Mouse (Mus musculus): Measurements from ENCODE around the gene Zfp800. TPM values are rescaled to one million over a fixed set of nuclear protein-coding genes. Genes with fewer than 3 reads are reported as not detected.

Zfp800 gene
- polyA plus RNA-seq, 1 experiment from 2014 or later: 21.7 TPM

DNA sequence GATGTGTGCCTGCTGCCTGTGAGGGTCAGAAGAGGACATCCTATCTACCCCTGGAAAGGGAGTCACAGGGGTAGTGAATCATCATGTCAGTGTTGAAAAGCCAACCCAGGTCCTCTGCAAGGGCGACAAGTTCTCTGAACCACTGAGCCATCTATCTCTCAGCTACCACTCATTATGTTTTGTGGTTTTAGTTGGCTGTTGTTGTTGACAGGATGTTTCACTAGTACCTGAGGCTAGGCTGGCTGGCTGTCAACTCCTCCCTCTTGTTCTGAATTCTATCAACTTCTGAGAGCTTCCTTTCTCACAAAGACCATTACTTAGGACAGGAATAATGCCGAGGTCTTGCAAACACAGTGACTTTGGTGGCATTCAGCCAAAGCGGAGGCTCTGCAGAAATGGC lies 12.6 kb downstream of the Zfp800 start:
- H3K27me3 ChIP-seq: no peaks in the 10 kb centered on the region
- no peaks in the 10 kb centered on the region for H3K4me1 ChIP-seq
- no peaks in the 10 kb centered on the region for H3K36me3 ChIP-seq
- no peak for ATAC-seq (ENCODE audit: low FRiP score)
- H3K4me2 ChIP-seq (replicated peaks): no peak overlapping the region
- WGBS: 89% methylated on average over 3 of the region's 3 CpGs
- no peak overlapping the region for H3K9ac ChIP-seq
- H3K4me3 ChIP-seq: no peak overlapping the region
- no peak overlapping the region for H3K27ac ChIP-seq
- H3K9me3 ChIP-seq (replicated peaks): no peaks in the 10 kb centered on the region

DNA sequence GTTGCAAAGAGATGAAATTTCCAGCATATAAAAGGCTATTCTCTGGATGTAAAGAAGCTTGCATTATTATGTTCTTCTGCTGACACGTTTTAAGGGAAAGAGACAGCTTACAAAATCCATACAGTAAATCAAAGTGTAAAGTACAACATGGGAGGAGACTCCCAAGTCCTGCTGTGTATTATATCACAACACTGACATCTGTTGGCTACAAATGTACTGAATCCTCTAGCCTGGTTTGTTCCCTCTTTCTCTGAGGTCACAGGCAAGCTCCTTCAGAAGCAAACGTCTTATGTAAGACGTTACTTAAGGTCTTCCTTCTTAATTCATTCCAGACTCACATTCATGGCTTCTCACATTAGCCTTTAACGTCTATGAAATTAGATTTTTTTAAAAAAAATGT lies 15.8 kb downstream of the Zfp800 start:
- H3K4me2 ChIP-seq (replicated peaks): no peak overlapping the region
- 67% methylated on average over 4 of the region's 4 CpGs for WGBS
- H3K27ac ChIP-seq: no peak overlapping the region
- no peak overlapping the region for H3K9ac ChIP-seq
- no peaks in the 10 kb centered on the region for H3K36me3 ChIP-seq
- no peak for ATAC-seq (ENCODE audit: low FRiP score)
- H3K27me3 ChIP-seq: no peaks in the 10 kb centered on the region
- no peaks in the 10 kb centered on the region for H3K9me3 ChIP-seq (replicated peaks)
- no peaks in the 10 kb centered on the region for H3K4me1 ChIP-seq
- H3K4me3 ChIP-seq: no peak overlapping the region

DNA sequence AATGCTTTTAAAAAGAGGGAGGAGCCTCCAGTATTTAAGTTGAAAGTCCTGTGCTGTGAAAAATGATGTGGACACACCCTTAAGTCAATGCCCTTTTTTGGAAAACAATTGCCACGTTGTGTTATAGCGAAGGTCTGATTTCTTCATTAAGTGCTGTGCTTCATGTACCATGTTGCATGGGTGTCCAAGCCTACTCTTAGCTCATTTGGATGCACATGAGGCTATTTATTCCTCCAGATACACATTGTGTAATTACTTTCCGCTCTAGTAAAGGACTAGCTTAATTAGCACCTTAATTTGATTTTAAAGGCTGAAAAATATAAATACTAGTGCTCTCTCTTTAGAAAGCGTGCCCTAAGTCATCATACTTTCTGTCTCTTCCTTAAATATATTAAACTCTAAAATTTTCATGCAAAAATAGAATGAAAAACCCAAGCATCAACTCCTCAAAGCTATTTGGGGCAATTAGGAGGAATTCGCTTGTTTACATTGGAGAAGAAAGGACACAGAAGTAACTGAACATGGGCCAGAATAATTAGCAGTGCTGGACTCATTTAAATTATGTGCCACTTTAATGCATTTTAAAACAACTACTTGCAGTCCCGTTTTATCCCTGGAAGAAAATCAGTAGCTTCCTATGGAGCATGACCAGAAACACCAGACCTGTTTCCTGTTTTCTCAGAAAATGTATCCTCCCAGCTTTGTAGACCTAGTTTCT lies 27.7 kb downstream of the Zfp800 start:
- no peak overlapping the region for H3K27ac ChIP-seq
- H3K36me3 ChIP-seq: no peaks in the 10 kb centered on the region
- no peaks in the 10 kb centered on the region for H3K9me3 ChIP-seq (replicated peaks)
- no peak overlapping the region for H3K9ac ChIP-seq
- no peak overlapping the region for H3K4me2 ChIP-seq (replicated peaks)
- ATAC-seq (ENCODE audit: low FRiP score): no peak
- H3K27me3 ChIP-seq: no peaks in the 10 kb centered on the region
- H3K4me1 ChIP-seq: no peaks in the 10 kb centered on the region
- 82% methylated on average over 6 of the region's 6 CpGs for WGBS
- H3K4me3 ChIP-seq: no peak overlapping the region

DNA sequence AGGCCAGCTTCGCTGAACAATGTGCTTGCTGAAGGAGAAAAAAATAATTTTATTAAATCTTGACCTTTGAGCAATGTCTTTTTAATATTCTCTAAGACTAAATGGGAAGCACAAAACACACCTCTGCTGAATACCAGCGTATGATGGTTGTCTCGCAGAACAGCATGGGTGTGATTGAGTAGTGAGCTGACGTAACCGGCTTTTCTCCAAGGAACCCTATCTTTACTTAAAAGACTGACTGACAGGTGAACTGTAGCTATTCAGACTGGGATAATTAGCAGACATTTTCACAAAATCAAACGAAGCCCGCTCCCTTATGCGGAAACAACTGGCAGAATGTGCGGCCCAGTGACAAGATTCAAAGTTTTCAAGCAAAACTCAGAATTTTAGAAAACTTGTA lies 30.2 kb downstream of the Zfp800 start:
- 90% methylated on average over 9 of the region's 9 CpGs for WGBS
- no peak overlapping the region for H3K27ac ChIP-seq
- no peak for ATAC-seq (ENCODE audit: low FRiP score)
- H3K9ac ChIP-seq: no peak overlapping the region
- H3K9me3 ChIP-seq (replicated peaks): no peaks in the 10 kb centered on the region
- no peaks in the 10 kb centered on the region for H3K36me3 ChIP-seq
- no peaks in the 10 kb centered on the region for H3K27me3 ChIP-seq
- no peak overlapping the region for H3K4me2 ChIP-seq (replicated peaks)
- H3K4me1 ChIP-seq: no peaks in the 10 kb centered on the region
- H3K4me3 ChIP-seq: no peak overlapping the region

DNA sequence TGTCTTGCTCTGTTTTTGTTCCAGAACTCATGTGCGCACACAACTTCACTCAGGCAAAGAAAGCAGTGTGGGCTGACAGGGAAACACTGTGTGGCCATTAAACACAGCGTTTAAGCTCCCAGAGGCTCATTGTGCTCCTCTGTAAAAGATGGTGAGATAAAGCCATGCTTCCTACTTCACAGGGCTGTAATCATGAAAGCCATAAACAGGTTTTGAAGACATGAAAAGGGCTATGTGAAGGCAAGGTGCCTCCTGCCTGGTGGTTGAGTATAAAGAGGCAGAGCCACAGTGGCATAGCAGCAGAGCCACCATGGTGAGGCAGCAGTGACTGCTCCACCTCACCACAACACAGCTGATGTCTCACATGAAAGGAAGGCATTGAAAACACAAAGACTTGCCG lies 46.7 kb downstream of the Zfp800 start:
- Histone ChIP-seq H3K36me3 (no peaks in the 10 kb centered on the region), H3K4me2 (replicated peaks) (no peak overlapping the region), H3K27me3 (no peaks in the 10 kb centered on the region), H3K4me3 (no peak overlapping the region), H3K9me3 (replicated peaks) (no peaks in the 10 kb centered on the region), H3K4me1 (no peaks in the 10 kb centered on the region), H3K9ac (no peak overlapping the region), H3K27ac (no peak overlapping the region)
- 76% methylated on average over 3 of the region's 3 CpGs for WGBS
- no peak for ATAC-seq (ENCODE audit: low FRiP score)

DNA sequence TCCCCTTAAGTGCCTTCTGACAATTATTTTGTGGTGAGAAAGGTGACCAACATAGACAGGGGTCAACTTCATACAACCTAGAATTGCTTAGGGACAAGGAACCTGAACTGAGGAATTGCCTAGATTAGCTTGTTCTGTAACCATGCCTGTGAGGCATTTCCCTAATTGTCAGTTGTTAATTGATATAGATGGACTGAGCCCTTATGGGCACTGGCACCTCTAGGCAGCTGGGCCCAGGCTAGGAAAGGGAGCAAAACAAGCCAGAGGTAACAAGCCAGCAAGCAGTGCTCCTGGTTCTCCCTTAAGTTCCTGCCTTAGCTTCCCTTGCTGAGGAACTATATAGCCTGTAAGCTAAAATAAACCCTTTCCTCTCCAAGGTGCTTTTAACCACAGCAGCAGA lies 52.1 kb downstream of the Zfp800 start:
- no peak overlapping the region for H3K9ac ChIP-seq
- no peak overlapping the region for H3K4me3 ChIP-seq
- no peak overlapping the region for H3K4me2 ChIP-seq (replicated peaks)
- peak; percentile 66 for ATAC-seq (ENCODE audit: low FRiP score)
- no peaks in the 10 kb centered on the region for H3K9me3 ChIP-seq (replicated peaks)
- H3K27ac ChIP-seq: no peak overlapping the region
- H3K4me1 ChIP-seq: no peaks in the 10 kb centered on the region
- H3K36me3 ChIP-seq: no peaks in the 10 kb centered on the region
- H3K27me3 ChIP-seq: no peaks in the 10 kb centered on the region

DNA sequence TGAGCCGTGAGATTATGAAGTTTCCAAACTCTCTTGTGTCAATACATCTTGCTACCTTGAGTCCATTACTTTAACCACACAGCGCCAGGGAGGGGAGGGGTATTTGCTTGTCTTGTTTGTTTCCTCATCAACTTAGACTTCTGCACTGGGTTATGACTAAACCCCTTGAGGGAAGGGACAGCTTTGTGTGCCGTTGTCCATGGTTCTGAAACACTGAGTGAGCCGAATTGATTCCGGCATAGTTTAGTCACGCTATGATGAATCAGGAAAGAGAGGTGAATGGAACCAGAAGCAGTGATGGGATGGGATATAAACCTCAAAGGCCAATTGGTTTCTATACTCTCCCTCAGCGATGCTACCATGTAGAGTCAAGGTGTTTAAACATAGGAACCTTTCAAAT lies 52.6 kb downstream of the Zfp800 start:
- no peak overlapping the region for H3K4me3 ChIP-seq
- 49% methylated on average over 7 of the region's 7 CpGs for WGBS
- no peak overlapping the region for H3K9ac ChIP-seq
- no peak overlapping the region for H3K27ac ChIP-seq
- H3K9me3 ChIP-seq (replicated peaks): no peaks in the 10 kb centered on the region
- H3K36me3 ChIP-seq: no peaks in the 10 kb centered on the region
- no peaks in the 10 kb centered on the region for H3K4me1 ChIP-seq
- no peak overlapping the region for H3K4me2 ChIP-seq (replicated peaks)
- H3K27me3 ChIP-seq: no peaks in the 10 kb centered on the region
- peak; percentile 80 for ATAC-seq (ENCODE audit: low FRiP score)

DNA sequence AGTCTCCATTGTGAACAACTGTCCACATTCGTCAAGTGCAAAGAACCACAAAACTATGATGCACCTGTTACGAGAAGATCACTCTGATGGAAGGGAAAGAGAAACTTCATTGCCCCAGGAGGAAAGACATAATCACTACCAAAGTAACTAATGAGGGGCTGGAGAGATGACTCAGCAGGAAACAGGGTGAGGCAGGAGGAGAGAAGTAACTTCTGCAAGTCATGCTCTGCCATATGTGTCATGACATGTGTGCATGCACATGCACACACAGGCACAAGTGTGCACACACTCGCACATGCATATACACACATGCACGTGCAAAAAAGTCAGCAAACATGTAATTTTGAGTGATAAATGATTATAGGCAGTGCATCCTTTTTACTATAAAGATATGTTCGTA lies 54.9 kb downstream of the Zfp800 start:
- Histone ChIP-seq H3K9ac (no peak overlapping the region), H3K9me3 (replicated peaks) (no peaks in the 10 kb centered on the region), H3K4me1 (no peaks in the 10 kb centered on the region), H3K27ac (no peak overlapping the region), H3K4me3 (no peak overlapping the region), H3K36me3 (no peaks in the 10 kb centered on the region), H3K4me2 (replicated peaks) (no peak overlapping the region), H3K27me3 (no peaks in the 10 kb centered on the region)
- no peak for ATAC-seq (ENCODE audit: low FRiP score)
- WGBS: 82% methylated on average over 5 of the region's 5 CpGs

DNA sequence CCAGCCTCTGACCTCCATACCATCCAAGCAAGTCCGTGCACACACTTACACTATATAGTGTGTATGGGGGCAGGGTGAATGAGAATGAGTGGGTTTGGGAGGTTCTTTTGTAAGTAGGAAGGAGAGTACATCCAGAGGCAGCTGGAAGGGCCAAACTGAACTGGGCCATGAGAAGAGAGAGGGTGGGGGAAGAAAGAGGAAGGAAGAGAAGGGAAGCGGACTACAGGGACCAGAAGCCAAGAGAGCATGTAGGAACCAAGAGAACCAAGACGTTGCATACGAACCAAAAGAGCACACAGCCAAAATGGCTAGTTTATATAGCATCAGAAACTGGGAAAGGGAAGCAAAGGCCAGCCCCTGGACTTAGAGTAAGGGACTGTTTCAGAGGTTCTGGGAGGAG lies 56.6 kb downstream of the Zfp800 start:
- Histone ChIP-seq H3K9me3 (replicated peaks) (no peaks in the 10 kb centered on the region), H3K4me3 (no peak overlapping the region), H3K9ac (no peak overlapping the region), H3K27ac (no peak overlapping the region), H3K4me2 (replicated peaks) (no peak overlapping the region), H3K4me1 (no peaks in the 10 kb centered on the region), H3K27me3 (no peaks in the 10 kb centered on the region), H3K36me3 (no peaks in the 10 kb centered on the region)
- no peak for ATAC-seq (ENCODE audit: low FRiP score)
- WGBS: 91% methylated on average over 4 of the region's 4 CpGs

DNA sequence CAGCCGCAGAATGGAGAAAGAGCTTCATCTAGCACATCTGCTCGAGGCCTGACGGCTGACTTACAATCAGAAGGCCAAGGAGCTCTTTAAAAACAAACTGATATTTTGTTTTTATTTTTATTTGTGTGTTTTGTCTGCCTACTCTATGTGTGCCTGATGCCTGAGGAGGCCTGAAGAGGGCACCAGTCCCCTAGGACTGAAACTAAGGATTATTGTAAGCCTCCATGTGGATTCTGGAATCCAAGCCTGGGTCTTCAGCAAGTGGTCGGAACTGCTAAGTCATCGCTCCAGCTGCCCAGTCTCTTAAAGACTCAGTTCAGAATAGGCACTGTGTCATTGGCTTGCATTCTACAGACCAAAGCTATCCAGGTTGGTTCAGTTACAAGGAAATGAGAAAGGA lies 58.4 kb downstream of the Zfp800 start:
- no peak for ATAC-seq (ENCODE audit: low FRiP score)
- no peak overlapping the region for H3K4me2 ChIP-seq (replicated peaks)
- no peaks in the 10 kb centered on the region for H3K27me3 ChIP-seq
- H3K9ac ChIP-seq: no peak overlapping the region
- 90% methylated on average over 5 of the region's 5 CpGs for WGBS
- no peaks in the 10 kb centered on the region for H3K9me3 ChIP-seq (replicated peaks)
- H3K4me3 ChIP-seq: no peak overlapping the region
- H3K36me3 ChIP-seq: no peaks in the 10 kb centered on the region
- no peaks in the 10 kb centered on the region for H3K4me1 ChIP-seq
- no peak overlapping the region for H3K27ac ChIP-seq

DNA sequence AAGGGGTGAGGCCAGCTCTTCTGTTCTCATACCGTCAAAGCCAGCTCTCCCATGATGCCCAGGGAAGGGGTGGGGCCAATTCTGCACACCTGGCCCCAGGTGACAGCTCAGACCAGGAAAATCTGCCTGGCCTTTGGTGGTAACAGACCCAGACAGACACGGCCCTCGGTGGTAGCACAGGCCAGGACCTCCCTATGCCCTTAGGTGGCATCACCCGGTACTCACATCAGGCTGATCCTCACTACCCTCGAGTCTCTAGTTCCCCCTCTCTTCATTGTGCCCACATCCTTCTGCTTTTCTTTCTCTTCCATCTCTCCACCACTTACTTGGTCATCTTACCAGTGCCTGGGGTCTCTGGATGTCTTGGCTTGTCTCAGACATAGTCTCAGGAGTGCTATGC lies 64.1 kb downstream of the Zfp800 start:
- ATAC-seq (ENCODE audit: low FRiP score): no peak
- Histone ChIP-seq H3K36me3 (no peaks in the 10 kb centered on the region), H3K4me2 (replicated peaks) (no peak overlapping the region), H3K4me3 (no peak overlapping the region), H3K27me3 (no peaks in the 10 kb centered on the region), H3K9ac (no peak overlapping the region), H3K9me3 (replicated peaks) (no peaks in the 10 kb centered on the region), H3K4me1 (peaks cover 5% of the 10 kb centered on the region; the same call in 1 of the 2 replicates), H3K27ac (no peak overlapping the region)
- WGBS: 85% methylated on average over 5 of the region's 5 CpGs

DNA sequence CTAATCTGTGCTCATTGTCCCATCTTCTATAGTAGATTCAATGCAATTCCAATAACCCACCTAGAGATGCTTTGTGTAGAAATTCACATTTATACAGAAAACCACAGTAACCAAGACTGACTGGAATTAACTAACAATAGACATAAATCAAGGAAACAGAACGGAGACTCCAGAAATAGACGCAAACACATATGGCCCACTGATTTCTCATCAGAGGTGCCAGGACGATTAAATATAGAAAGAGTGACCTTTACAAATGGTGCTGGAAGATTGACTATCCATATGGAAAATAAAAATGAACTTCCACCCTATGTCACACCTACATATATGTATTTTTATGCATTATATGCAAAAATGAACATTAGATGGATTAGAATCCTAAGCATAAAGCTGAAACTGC lies 65.3 kb downstream of the Zfp800 start:
- Histone ChIP-seq H3K36me3 (no peaks in the 10 kb centered on the region), H3K27ac (no peak overlapping the region), H3K4me1 (peaks cover 8% of the 10 kb centered on the region; the same call in 1 of the 2 replicates), H3K27me3 (no peaks in the 10 kb centered on the region), H3K4me2 (replicated peaks) (no peak overlapping the region), H3K9ac (no peak overlapping the region), H3K9me3 (replicated peaks) (no peaks in the 10 kb centered on the region), H3K4me3 (no peak overlapping the region)
- no peak for ATAC-seq (ENCODE audit: low FRiP score)
- 93% methylated on average over 3 of the region's 3 CpGs for WGBS

DNA sequence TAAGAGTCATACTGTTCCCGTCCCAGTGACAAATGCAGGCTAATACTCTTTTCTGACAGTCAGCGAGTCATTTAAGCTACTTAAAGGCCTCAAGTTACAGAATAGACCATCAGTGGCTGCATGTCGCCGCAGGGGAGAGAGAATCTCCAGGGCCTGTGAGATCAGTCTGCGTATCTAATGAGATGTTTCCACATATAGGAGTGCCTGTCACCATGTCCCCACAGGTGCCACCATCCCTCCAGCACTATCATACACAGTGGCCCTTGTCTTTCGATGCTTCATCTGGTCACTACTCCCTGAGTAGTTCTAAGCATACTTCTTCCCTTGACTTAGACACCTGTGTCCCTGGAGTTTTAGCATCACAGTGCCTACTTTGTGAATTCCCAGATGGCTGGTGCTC lies 68.0 kb downstream of the Zfp800 start:
- no peak overlapping the region for H3K9ac ChIP-seq
- H3K36me3 ChIP-seq: no peaks in the 10 kb centered on the region
- H3K4me1 ChIP-seq: peaks cover 8% of the 10 kb centered on the region; the same call in 1 of the 2 replicates
- ATAC-seq (ENCODE audit: low FRiP score): no peak; the same call in 1 of the 2 replicates
- H3K9me3 ChIP-seq (replicated peaks): no peaks in the 10 kb centered on the region
- H3K4me2 ChIP-seq (replicated peaks): no peak overlapping the region
- no peak overlapping the region for H3K27ac ChIP-seq
- no peaks in the 10 kb centered on the region for H3K27me3 ChIP-seq
- H3K4me3 ChIP-seq: no peak overlapping the region
- WGBS: 58% methylated on average over 6 of the region's 6 CpGs

All from hindbrain, embryonic 12.5 days (tissue).